Mouse (Mus musculus): ENCODE results near the gene Vcl.

DNA sequence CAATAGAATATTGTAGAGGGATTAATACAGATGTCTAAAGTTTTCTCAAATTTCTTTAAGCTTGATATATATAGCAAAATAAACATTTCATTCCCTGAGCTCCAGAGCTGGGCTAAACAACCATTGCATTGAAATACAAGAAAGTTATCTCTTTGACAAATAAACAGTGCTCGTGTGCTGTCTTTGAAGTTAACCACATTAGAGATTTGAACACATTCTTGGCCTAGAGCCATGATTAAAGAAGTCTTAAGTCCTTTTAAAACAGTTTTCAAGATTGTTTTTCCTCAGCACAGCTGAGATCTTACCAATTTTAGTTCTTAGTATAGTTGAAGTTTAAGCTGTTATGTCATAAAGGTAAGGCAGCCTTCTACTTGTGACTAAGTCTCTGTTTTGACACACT lies 135.1 kb downstream of the Vcl start:
- TF ChIP-seq CTCF (IDR thresholded peaks at IDR 0.05; ENCODE audit: insufficient read depth, low read length) (no peak), POLR2A (IDR thresholded peaks at IDR 0.05; ENCODE audit: borderline replicate concordance, extremely low read depth, low read depth, low read length) (no peak)

Measured in lung, adult 2 months (tissue).